Mouse (Mus musculus): ENCODE measurements around the gene Wbp1l. TPM values are rescaled to one million over a fixed set of nuclear protein-coding genes. Genes with fewer than 3 reads are reported as not detected.

The Wbp1l gene
- total RNA-seq, 2 experiments from 2014 or later = 32.5 to 39.0 TPM

GRCm38 (mm10) chr19:46628403-46628802 is 29.5 kb downstream of the Wbp1l start:
- no peak for DNase-seq (ENCODE audit: low spot score in 2 of 2)

GRCm38 (mm10) chr19:46629807-46630206 is 30.9 kb downstream of the Wbp1l start:
- DNase-seq (ENCODE audit: low spot score in 2 of 2) = no peak

- no peak for DNase-seq (ENCODE audit: low spot score in 2 of 2)
Observed at GRCm38 (mm10) chr19:46631637-46632036, 32.8 kb downstream of the Wbp1l start.

- DNase-seq (ENCODE audit: low spot score in 2 of 2) = no peak
Observed at GRCm38 (mm10) chr19:46635766-46636165, 36.9 kb downstream of the Wbp1l start.

- DNase-seq (ENCODE audit: low spot score in 2 of 2) = no peak
Observed at GRCm38 (mm10) chr19:46637598-46637997, 38.7 kb downstream of the Wbp1l start.

- DNase-seq (ENCODE audit: low spot score in 2 of 2) = no peak
Observed at GRCm38 (mm10) chr19:46639053-46639452, 40.2 kb downstream of the Wbp1l start.

GRCm38 (mm10) chr19:46639496-46639895 is 40.6 kb downstream of the Wbp1l start:
- DNase-seq (ENCODE audit: low spot score in 2 of 2) = no peak

- no peak for DNase-seq (ENCODE audit: low spot score in 2 of 2)
Observed at GRCm38 (mm10) chr19:46640780-46641179, 41.9 kb downstream of the Wbp1l start.

- DNase-seq (ENCODE audit: low spot score in 2 of 2) = peak in 1 of 2 experiments; percentile 39
Observed at GRCm38 (mm10) chr19:46641420-46642085, 42.7 kb downstream of the Wbp1l start.

- DNase-seq (ENCODE audit: low spot score in 2 of 2) = no peak
Observed at GRCm38 (mm10) chr19:46642136-46642753, 43.4 kb downstream of the Wbp1l start.

- no peak for DNase-seq (ENCODE audit: low spot score in 2 of 2)
Observed at GRCm38 (mm10) chr19:46643236-46643635, 44.4 kb downstream of the Wbp1l start.

- DNase-seq (ENCODE audit: low spot score in 2 of 2) = no peak
Observed at GRCm38 (mm10) chr19:46644343-46644792, 45.5 kb downstream of the Wbp1l start.

GRCm38 (mm10) chr19:46644793-46645602 is 46.1 kb downstream of the Wbp1l start:
- DNase-seq (ENCODE audit: low spot score in 2 of 2) = peak in 1 of 2 experiments; percentile 31

GRCm38 (mm10) chr19:46646041-46646481 is 47.2 kb downstream of the Wbp1l start:
- DNase-seq (ENCODE audit: low spot score in 2 of 2) = no peak

GRCm38 (mm10) chr19:46647254-46647653 is 48.4 kb downstream of the Wbp1l start:
- no peak for DNase-seq (ENCODE audit: low spot score in 2 of 2)

GRCm38 (mm10) chr19:46647850-46648249 is 49.0 kb downstream of the Wbp1l start:
- no peak for DNase-seq (ENCODE audit: low spot score in 2 of 2)

GRCm38 (mm10) chr19:46648565-46648964 is 49.7 kb downstream of the Wbp1l start:
- no peak for DNase-seq (ENCODE audit: low spot score in 2 of 2)

- no peak for DNase-seq (ENCODE audit: low spot score in 2 of 2)
Observed at GRCm38 (mm10) chr19:46653188-46653587, 54.3 kb downstream of the Wbp1l start.

- no peak for DNase-seq (ENCODE audit: low spot score in 2 of 2)
Observed at GRCm38 (mm10) chr19:46653616-46654235, 54.8 kb downstream of the Wbp1l start.

GRCm38 (mm10) chr19:46655626-46656025 is 56.7 kb downstream of the Wbp1l start:
- DNase-seq (ENCODE audit: low spot score in 2 of 2) = no peak

GRCm38 (mm10) chr19:46656151-46656840 is 57.4 kb downstream of the Wbp1l start:
- no peak for DNase-seq (ENCODE audit: low spot score in 2 of 2)

Measured in layer of hippocampus, postnatal 10 days (tissue).